Mouse (Mus musculus) kidney, adult 2 months (tissue): ENCODE measurements around the gene Olfr389. TPM values are rescaled to one million over a fixed set of nuclear protein-coding genes. Genes with fewer than 3 reads are reported as not detected.

ENCODE experiments used
- DNase-seq: peaks from one replicate; pipeline ENCODE4 v3.0.0; 2021
- H3K27ac ChIP-seq: fragments of 200-500 bp; 2 replicates; pipeline ENCODE4 v1.5.1; 2012; ENCODE audit warnings: low read depth, low read length, control low read depth, inconsistent platforms; ENCODE audit not compliant: insufficient read depth
- H3K27me3 ChIP-seq: fragments of 200-500 bp; replicated peaks from 2 replicates; pipeline ENCODE4 v1.6.1; 2012; ENCODE audit warnings: mild to moderate bottlenecking, moderate library complexity, low read length, inconsistent platforms; ENCODE audit not compliant: control insufficient read depth, insufficient read depth
- H3K36me3 ChIP-seq: fragments of 200-500 bp; 2 replicates; pipeline ENCODE4 v1.6.1; 2012; ENCODE audit warnings: mild to moderate bottlenecking, moderate library complexity, low read length, inconsistent platforms; ENCODE audit not compliant: control insufficient read depth, insufficient read depth
- H3K4me1 ChIP-seq: fragments of 200-500 bp; 2 replicates; pipeline ENCODE4 v1.6.1; 2011; ENCODE audit warnings: low read length; ENCODE audit not compliant: control insufficient read depth, insufficient read depth
- H3K4me3 ChIP-seq: fragments of 200-500 bp; 2 replicates; pipeline ENCODE4 v1.5.1; 2011; ENCODE audit warnings: mild to moderate bottlenecking, low read depth, low read length, control low read depth; ENCODE audit not compliant: insufficient read depth
- CTCF ChIP-seq: fragments of 200-500 bp; conservative IDR thresholded peaks from 2 replicates; pipeline ENCODE4 v1.5.1; 2011; ENCODE audit warnings: low read depth, mild to moderate bottlenecking, control low read depth, low read length, moderate library complexity, mixed read lengths; ENCODE audit not compliant: insufficient read depth, insufficient read length
- POLR2A ChIP-seq: fragments of 200-500 bp; IDR thresholded peaks from one replicate; pipeline ENCODE4 v1.6.1; 2011; ENCODE audit warnings: low read depth, low read length, control low read depth
- whole genome bisulfite sequencing: fragments of 180-500 bp; shearing (Covaris S2); methylation state at CpG from one replicate; pipeline ENCODE4 v1.1.7; 2018; 5-methylcytosine and 5-hydroxymethylcytosine counted together
- polyA plus RNA-seq: library from polyadenylated mRNA; depleted of rRNA; stranded (reverse); fragments of >200 nt; gene quantifications from 2 replicates; pipeline ENCODE4 v1.2.3, GENCODE M21; 2012; rRNA removed

Gene Olfr389
- not detected in 2 replicates for polyA plus RNA-seq

- WGBS = 86% methylated on average over 1 of the region's 1 CpGs
- no peaks in the 10 kb centered on the region for H3K36me3 ChIP-seq
- no peak for TF ChIP-seq CTCF
- TF ChIP-seq POLR2A = no peak
- H3K4me1 ChIP-seq = no peaks in the 10 kb centered on the region
- no peak within 1 kb of the TSS for H3K4me3 ChIP-seq
- DNase-seq = no peak
- H3K27me3 ChIP-seq = no peaks in the 10 kb centered on the region
- no peak within 1 kb of the TSS for H3K27ac ChIP-seq
These were observed at the start of gene Olfr389 for GRCm38 (mm10) chr11:73780613-73781012. Gene Olfr389 (minus strand): TSS chr11:73780713.

GRCm38 (mm10) chr11:73816949-73817348 lies 36.4 kb upstream of the Olfr389 start, which contains the start of gene Olfr392:
Gene Olfr392 (minus strand): TSS chr11:73817049.
- H3K27me3 ChIP-seq = no peaks in the 10 kb centered on the region
- no peak for DNase-seq
- H3K27ac ChIP-seq = no peak within 1 kb of the TSS
- no peaks in the 10 kb centered on the region for H3K36me3 ChIP-seq
- H3K4me3 ChIP-seq = no peak within 1 kb of the TSS
- WGBS = 100% methylated on average over 1 of the region's 1 CpGs
- no peak for TF ChIP-seq POLR2A
- TF ChIP-seq CTCF = no peak
- H3K4me1 ChIP-seq = no peaks in the 10 kb centered on the region

GRCm38 (mm10) chr11:73802952-73803351 lies 22.4 kb upstream of the Olfr389 start, which contains the start of gene Olfr391-ps:
Gene Olfr391-ps (minus strand): TSS chr11:73803052.
- no peaks in the 10 kb centered on the region for H3K36me3 ChIP-seq
- TF ChIP-seq POLR2A = no peak
- TF ChIP-seq CTCF = no peak
- DNase-seq = no peak
- no peaks in the 10 kb centered on the region for H3K4me1 ChIP-seq
- 28% methylated on average over 1 of the region's 1 CpGs for WGBS
- no peak within 1 kb of the TSS for H3K27ac ChIP-seq
- no peak within 1 kb of the TSS for H3K4me3 ChIP-seq
- H3K27me3 ChIP-seq = no peaks in the 10 kb centered on the region

GRCm38 (mm10) chr11:73782664-73783063 lies 2.2 kb upstream of the Olfr389 start, which contains the start of gene Olfr390:
Gene Olfr390 (plus strand): TSS chr11:73782964.
- H3K27ac ChIP-seq = no peak within 1 kb of the TSS
- TF ChIP-seq POLR2A (no peak), CTCF (no peak)
- DNase-seq = no peak
- H3K4me3 ChIP-seq = no peak within 1 kb of the TSS
- 64% methylated on average over 1 of the region's 1 CpGs for WGBS
- no peaks in the 10 kb centered on the region for H3K4me1 ChIP-seq
- H3K27me3 ChIP-seq = no peaks in the 10 kb centered on the region
- H3K36me3 ChIP-seq = no peaks in the 10 kb centered on the region

GRCm38 (mm10) chr11:73759115-73759514 lies 21.4 kb downstream of the Olfr389 start:
- TF ChIP-seq CTCF (no peak), POLR2A (no peak)
- Histone ChIP-seq H3K4me3 (no peak overlapping the region), H3K4me1 (no peaks in the 10 kb centered on the region), H3K36me3 (no peaks in the 10 kb centered on the region), H3K27me3 (no peaks in the 10 kb centered on the region), H3K27ac (no peak overlapping the region)
- no peak for DNase-seq

Other genes starting within 250 kb of the Olfr389 start
- not detected in 2 replicates for gene Olfr385, start 187.7 kb downstream of the Olfr389 start, polyA plus RNA-seq
- not detected in 2 replicates for gene Olfr384, start 182.1 kb downstream of the Olfr389 start, polyA plus RNA-seq
- gene Zfp735, start 91.9 kb downstream of the Olfr389 start, polyA plus RNA-seq = not detected in 2 replicates
- gene Olfr390, start 2.3 kb upstream of the Olfr389 start, polyA plus RNA-seq = not detected in 2 replicates
- not detected in 2 replicates for gene Olfr391-ps, start 22.3 kb upstream of the Olfr389 start, polyA plus RNA-seq
- gene Olfr392, start 36.3 kb upstream of the Olfr389 start, polyA plus RNA-seq = not detected in 2 replicates
- gene Olfr393, start 70.7 kb upstream of the Olfr389 start, polyA plus RNA-seq = not detected in 2 replicates
- gene Olfr394, start 110.1 kb upstream of the Olfr389 start, polyA plus RNA-seq = not detected in 2 replicates
- gene Olfr395, start 128.6 kb upstream of the Olfr389 start, polyA plus RNA-seq = not detected in 2 replicates
- not detected in 2 replicates for gene Olfr23, start 156.0 kb upstream of the Olfr389 start, polyA plus RNA-seq
- not detected in 2 replicates for gene Olfr397, start 180.1 kb upstream of the Olfr389 start, polyA plus RNA-seq
- not detected in 2 replicates for gene Olfr398, start 209.7 kb upstream of the Olfr389 start, polyA plus RNA-seq